Mouse (Mus musculus) liver, postnatal 0 days (tissue): ENCODE data around the gene Abcc1. TPM values are rescaled to one million over a fixed set of nuclear protein-coding genes. Genes with fewer than 3 reads are reported as not detected.

Experiments
- ATAC-seq: fragments of 200-750 bp; cut with Nextera tagmentation; 2 replicates; pipeline ENCODE4 v1.8.0; 2017; ENCODE audit warnings: mild to moderate bottlenecking, moderate library complexity
- DNase-seq: peaks from one replicate; pipeline ENCODE4 v3.0.0-alpha.2; 2016
- H3K27ac ChIP-seq: fragments of 300-500 bp; sonication (generic); 2 replicates; pipeline ENCODE4 v1.5.1; 2014; ENCODE audit warnings: antibody characterized with exemption, moderate library complexity, mild to moderate bottlenecking, low read depth
- H3K27me3 ChIP-seq: fragments of 300-500 bp; sonication (generic); 2 replicates; pipeline ENCODE4 v1.6.1; 2014; ENCODE audit warnings: low read length, control low read depth, mixed read lengths; ENCODE audit not compliant: insufficient read depth
- H3K36me3 ChIP-seq: fragments of 300-500 bp; sonication (generic); replicated peaks from 2 replicates; pipeline ENCODE4 v1.6.1; 2014; ENCODE audit warnings: mild to moderate bottlenecking, control low read depth, low read length, moderate library complexity, mixed read lengths; ENCODE audit not compliant: insufficient read depth
- H3K4me1 ChIP-seq: fragments of 300-500 bp; sonication (generic); 2 replicates; pipeline ENCODE4 v1.6.1; 2014; ENCODE audit warnings: antibody characterized with exemption, mild to moderate bottlenecking, control low read depth; ENCODE audit not compliant: insufficient read depth
- H3K4me2 ChIP-seq: fragments of 300-500 bp; sonication (generic); 2 replicates; pipeline ENCODE4 v1.6.1; 2014; ENCODE audit warnings: low read depth, mild to moderate bottlenecking, low read length, moderate library complexity, mixed read lengths
- H3K4me3 ChIP-seq: fragments of 300-500 bp; sonication (generic); 2 replicates; pipeline ENCODE4 v1.5.1; 2014; ENCODE audit warnings: low read depth, low read length
- H3K9ac ChIP-seq: fragments of 300-500 bp; sonication (generic); replicated peaks from 2 replicates; pipeline ENCODE4 v1.6.1; 2014; ENCODE audit warnings: mild to moderate bottlenecking, moderate library complexity
- H3K9me3 ChIP-seq: fragments of 300-500 bp; sonication (generic); 2 replicates; pipeline ENCODE4 v1.6.1; 2016; ENCODE audit warnings: mild to moderate bottlenecking, control low read depth, low read length, mixed read lengths
- CTCF ChIP-seq: sonication (generic); IDR thresholded peaks from 2 replicates; pipeline ENCODE4 v1.5.1; 2016; ENCODE audit warnings: antibody characterized with exemption, low read depth
- EP300 ChIP-seq: IDR thresholded peaks from 2 replicates; pipeline ENCODE4 v1.6.1; 2016; ENCODE audit warnings: antibody characterized with exemption, low read depth, mild to moderate bottlenecking
- WGBS: fragments of 180-500 bp; shearing (Covaris S2); extraction: QIAGEN DNeasy Blood & Tissue Kit; methylation state at CpG from one replicate; pipeline ENCODE4 v1.1.7; 2014; ENCODE audit not compliant: insufficient replicate concordance; 5-methylcytosine and 5-hydroxymethylcytosine counted together
- polyA plus RNA-seq: library from polyadenylated mRNA; unstranded; fragments of >200 nt; fragmentation: Nextera tagmentation; extraction: Ambion mirVana; gene quantifications from 2 replicates; pipeline ENCODE4 v1.2.1, GENCODE M21; 2015

Abcc1 gene
- polyA plus RNA-seq, 1 experiment from 2014 or later = 1.7 TPM

GRCm38 (mm10) chr16:14381061-14381665 is 19.8 kb downstream of the Abcc1 start:
- no peaks in the 10 kb centered on the region for H3K27me3 ChIP-seq
- TF ChIP-seq CTCF (no peak), EP300 (no peak)
- H3K27ac ChIP-seq = no peak overlapping the region
- H3K4me1 ChIP-seq = peaks cover 20% of the 10 kb centered on the region
- ATAC-seq (no peak), DNase-seq (no peak)
- no peak overlapping the region for H3K9ac ChIP-seq
- H3K9me3 ChIP-seq = no peaks in the 10 kb centered on the region
- no peak overlapping the region for H3K4me3 ChIP-seq
- no peak overlapping the region for H3K4me2 ChIP-seq
- H3K36me3 ChIP-seq = no peaks in the 10 kb centered on the region

- Histone ChIP-seq H3K4me1 (no peaks in the 10 kb centered on the region), H3K4me3 (no peak overlapping the region), H3K36me3 (0 out of 2 replicates have a peak, but pooled peaks cover 2% of the 10 kb centered on the region), H3K27me3 (no peaks in the 10 kb centered on the region), H3K4me2 (no peak overlapping the region), H3K9me3 (no peaks in the 10 kb centered on the region), H3K27ac (no peak overlapping the region), H3K9ac (no peak overlapping the region)
- DNase-seq = no peak
- WGBS = 79% methylated on average over 4 of the region's 4 CpGs
- no peak for ATAC-seq
- no peak for TF ChIP-seq CTCF
- TF ChIP-seq EP300 = no peak
Observed at GRCm38 (mm10) chr16:14399303-14399702, 37.9 kb downstream of the Abcc1 start.

GRCm38 (mm10) chr16:14403507-14403906 is 42.1 kb downstream of the Abcc1 start:
- no peak overlapping the region for H3K9ac ChIP-seq
- no peak overlapping the region for H3K4me2 ChIP-seq
- H3K27ac ChIP-seq = no peak overlapping the region
- H3K4me3 ChIP-seq = no peak overlapping the region
- ATAC-seq (no peak), DNase-seq (no peak)
- no peaks in the 10 kb centered on the region for H3K9me3 ChIP-seq
- 78% methylated on average over 2 of the region's 2 CpGs for WGBS
- H3K36me3 ChIP-seq = 0 out of 2 replicates have a peak, but pooled peaks cover 2% of the 10 kb centered on the region
- no peaks in the 10 kb centered on the region for H3K4me1 ChIP-seq
- TF ChIP-seq EP300 = no peak
- no peaks in the 10 kb centered on the region for H3K27me3 ChIP-seq

GRCm38 (mm10) chr16:14405636-14406035 is 44.3 kb downstream of the Abcc1 start:
- ATAC-seq = no peak
- Histone ChIP-seq H3K9ac (no peak overlapping the region), H3K27me3 (no peaks in the 10 kb centered on the region), H3K27ac (no peak overlapping the region), H3K4me1 (no peaks in the 10 kb centered on the region), H3K4me2 (no peak overlapping the region), H3K36me3 (0 out of 2 replicates have a peak, but pooled peaks cover 2% of the 10 kb centered on the region), H3K4me3 (no peak overlapping the region), H3K9me3 (no peaks in the 10 kb centered on the region)
- 83% methylated on average over 6 of the region's 6 CpGs for WGBS
- no peak for DNase-seq
- TF ChIP-seq EP300 = no peak
- no peak for TF ChIP-seq CTCF

- no peak for TF ChIP-seq CTCF
- no peak for TF ChIP-seq EP300
- Histone ChIP-seq H3K4me1 (no peaks in the 10 kb centered on the region), H3K36me3 (0 out of 2 replicates have a peak, but pooled peaks cover 3% of the 10 kb centered on the region), H3K4me2 (no peak overlapping the region), H3K9ac (no peak overlapping the region), H3K9me3 (no peaks in the 10 kb centered on the region), H3K4me3 (no peak overlapping the region), H3K27ac (no peak overlapping the region), H3K27me3 (no peaks in the 10 kb centered on the region)
- 90% methylated on average over 2 of the region's 2 CpGs for WGBS
- DNase-seq (no peak), ATAC-seq (no peak)
Observed at GRCm38 (mm10) chr16:14409124-14409523, 47.8 kb downstream of the Abcc1 start.

GRCm38 (mm10) chr16:14409776-14410175 is 48.4 kb downstream of the Abcc1 start:
- no peaks in the 10 kb centered on the region for H3K9me3 ChIP-seq
- TF ChIP-seq EP300 = no peak
- no peak for TF ChIP-seq CTCF
- H3K27me3 ChIP-seq = no peaks in the 10 kb centered on the region
- H3K4me3 ChIP-seq = no peak overlapping the region
- H3K27ac ChIP-seq = no peak overlapping the region
- no peak for ATAC-seq
- no peaks in the 10 kb centered on the region for H3K4me1 ChIP-seq
- H3K9ac ChIP-seq = no peak overlapping the region
- no peak for DNase-seq
- H3K4me2 ChIP-seq = no peak overlapping the region
- 39% methylated on average over 3 of the region's 3 CpGs for WGBS
- 0 out of 2 replicates have a peak, but pooled peaks cover 3% of the 10 kb centered on the region for H3K36me3 ChIP-seq
